Comparison of ENCODE assay signal across 9 mouse cellular contexts in the genomic region with DNA sequence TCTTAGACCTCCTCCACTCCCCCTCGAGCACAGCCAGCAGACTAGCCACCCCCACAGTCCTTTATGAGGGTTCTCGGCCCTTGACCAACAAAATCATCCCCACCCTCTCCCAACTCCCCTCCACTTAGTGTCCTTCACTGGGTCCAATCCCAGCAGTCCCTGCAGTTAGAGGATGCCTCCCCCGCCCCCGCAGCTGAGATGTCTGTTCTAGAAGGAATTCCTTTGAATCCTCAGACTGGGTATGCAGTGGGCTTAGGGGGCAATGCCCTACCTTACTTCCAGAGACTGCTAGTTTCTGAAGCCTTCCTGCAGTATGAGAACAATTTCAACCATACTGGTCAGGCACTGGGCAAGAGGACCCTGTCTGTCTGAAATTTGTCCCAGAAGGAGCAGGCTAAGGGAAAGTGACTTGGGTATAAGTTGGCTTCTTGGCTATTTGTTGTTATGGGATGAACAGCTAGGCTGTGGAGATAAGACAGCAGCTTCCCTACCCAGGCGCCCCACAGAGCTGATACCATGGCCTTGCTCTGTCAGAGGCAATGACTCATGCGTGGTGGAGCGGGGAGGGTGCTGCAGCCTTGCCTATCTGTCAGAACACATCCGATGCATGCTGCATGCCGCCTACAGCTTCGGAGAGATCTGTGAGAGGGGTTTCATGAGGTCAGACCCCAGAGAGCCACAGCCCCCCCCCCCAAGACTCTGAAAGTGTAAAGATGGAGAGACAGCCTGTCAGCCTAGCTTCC. TPM values are rescaled to one million over a fixed set of nuclear protein-coding genes. Genes with fewer than 3 reads are reported as not detected.
DNase-seq lines count a peak whose midpoint lies in the region; ATAC-seq lines count a peak whose summit lies in the region.
"Had no signal": no experiment of that assay in that cellular context is flagged by ENCODE, and none has a peak within 500 bp of the region (broad histone marks: within the 10 kb centered on the region; RNA-seq: fewer than 3 reads in every experiment).

No protein-coding gene starts in this region.

- H3K4me1 ChIP-seq in forebrain, embryonic 11.5 days (replicated peaks; ENCODE audit: control insufficient read depth, insufficient read depth, low read length): no peaks in the 10 kb centered on the region
- H3K4me1 ChIP-seq in forebrain, embryonic 16.5 days (replicated peaks; ENCODE audit: control insufficient read depth, insufficient read depth, low read length): no peaks in the 10 kb centered on the region

- 81% methylated on average over 10 of the region's 10 CpGs for WGBS in forebrain, embryonic 11.5 days
- 78% methylated on average over 10 of the region's 10 CpGs for WGBS in forebrain, embryonic 16.5 days

- no peak overlapping the region for H3K9ac ChIP-seq in forebrain, embryonic 11.5 days (ENCODE audit: low read length)
- no peak overlapping the region for H3K9ac ChIP-seq in forebrain, embryonic 16.5 days (replicated peaks; ENCODE audit: low read depth, low read length)

- H3K9me3 ChIP-seq in forebrain, embryonic 11.5 days (ENCODE audit: control insufficient read depth, low read length): no peaks in the 10 kb centered on the region; the same call in 1 of the 2 replicates
- no peaks in the 10 kb centered on the region for H3K9me3 ChIP-seq in forebrain, embryonic 16.5 days (ENCODE audit: control insufficient read depth, low read length)

- no peak overlapping the region for H3K4me3 ChIP-seq in forebrain, embryonic 11.5 days (ENCODE audit: low read depth, low read length)
- H3K4me3 ChIP-seq in forebrain, embryonic 16.5 days (replicated peaks; ENCODE audit: low read length): no peak overlapping the region

- no peak for DNase-seq in forebrain, embryonic 11.5 days (ENCODE audit: low spot score)
- peak; percentile 36 to 46 for DNase-seq in right cerebral cortex, adult 2 months (ENCODE audit: low spot score in 2 of 2)
- DNase-seq in right cerebral cortex, postnatal 10 days (ENCODE audit: low spot score in 2 of 2): no peak
- peak; percentile 96 for DNase-seq in liver
- DNase-seq in testis, postnatal 14 days (ENCODE audit: low spot score): peak; percentile 65
- no peak for DNase-seq in layer of hippocampus, adult 11-12 months (ENCODE audit: low spot score)
- DNase-seq in kidney, postnatal 14 days: no peak
- DNase-seq: thymus, postnatal 25 days had no signal

- ATAC-seq in forebrain, embryonic 11.5 days (replicated peaks; ENCODE audit: low FRiP score): 0 out of 2 replicates have a peak, but pooled peaks have one; percentile 51
- ATAC-seq in forebrain, embryonic 16.5 days: no peak

- H3K36me3 ChIP-seq in forebrain, embryonic 11.5 days (ENCODE audit: control insufficient read depth, insufficient read depth, low read length): no peaks in the 10 kb centered on the region
- H3K36me3 ChIP-seq in forebrain, embryonic 16.5 days (ENCODE audit: control insufficient read depth, insufficient read depth): no peaks in the 10 kb centered on the region

- no peaks in the 10 kb centered on the region for H3K27me3 ChIP-seq in forebrain, embryonic 11.5 days (ENCODE audit: control insufficient read depth, insufficient read depth, low read length)
- no peaks in the 10 kb centered on the region for H3K27me3 ChIP-seq in forebrain, embryonic 16.5 days (replicated peaks; ENCODE audit: control insufficient read depth, insufficient read depth, low read length)

- no peak overlapping the region for H3K27ac ChIP-seq in forebrain, embryonic 11.5 days (ENCODE audit: low read depth, low read length)
- no peak overlapping the region for H3K27ac ChIP-seq in forebrain, embryonic 16.5 days (ENCODE audit: low read length)

- no peak overlapping the region for H3K4me2 ChIP-seq in forebrain, embryonic 11.5 days (ENCODE audit: low read depth, low read length, severe bottlenecking)
- no peak overlapping the region for H3K4me2 ChIP-seq in forebrain, embryonic 16.5 days (ENCODE audit: low read length)

RNA-seq across cellular contexts. Expression of gene Nek2, which starts 34.1 kb away (rescaled TPM):
- polyA plus RNA-seq in forebrain, embryonic 11.5 days (2014; fragmentation: Nextera tagmentation; extraction: Ambion mirVana): 55.6 and 59.5 TPM in 2 replicates
- 16.5 and 22.7 TPM in 2 replicates for polyA plus RNA-seq in forebrain, embryonic 16.5 days (2015; fragmentation: Nextera tagmentation; extraction: Ambion mirVana)

RNA-seq across cellular contexts. Expression of gene Slc30a1, which starts 51.3 kb away (rescaled TPM):
- 2.2 and 2.7 TPM in 2 replicates for polyA plus RNA-seq in forebrain, embryonic 11.5 days (2014; fragmentation: Nextera tagmentation; extraction: Ambion mirVana)
- polyA plus RNA-seq in forebrain, embryonic 16.5 days (2015; fragmentation: Nextera tagmentation; extraction: Ambion mirVana): 2.4 and 2.7 TPM in 2 replicates

Comparison
In these comparisons a context has a peak if more than half of its experiments do, and no peak if none do; other contexts are left out.
1. DNase-seq: peak in right cerebral cortex, adult 2 months (2 of 2), liver (single experiment) and testis, postnatal 14 days (single experiment); none in forebrain, embryonic 11.5 days (single experiment), right cerebral cortex, postnatal 10 days (0 of 2), layer of hippocampus, adult 11-12 months (single experiment) and kidney, postnatal 14 days (single experiment).